Mouse (Mus musculus) spleen, postnatal 4 days (tissue): ENCODE measurements around the gene Atxn7l1.

Source experiments
- DNase-seq, 2 experiments: peaks; one replicate each; pipeline ENCODE4 v3.0.0; 2022; ENCODE audit warnings: low spot score in 2 of 2

Gene Atxn7l1

GRCm38 (mm10) chr12:33147497-33148267 is at the start of gene Atxn7l1:
Gene Atxn7l1 (plus strand): TSS chr12:33147693.
- DNase-seq = peak; percentile 89 to 97

- DNase-seq = no peak
Measured at GRCm38 (mm10) chr12:33101627-33102026, 45.9 kb upstream of the Atxn7l1 start.

GRCm38 (mm10) chr12:33102342-33103115 is 45.0 kb upstream of the Atxn7l1 start:
- no peak for DNase-seq

GRCm38 (mm10) chr12:33105724-33106123 is 41.8 kb upstream of the Atxn7l1 start:
- no peak for DNase-seq

- DNase-seq = no peak
Measured at GRCm38 (mm10) chr12:33106438-33107167, 40.9 kb upstream of the Atxn7l1 start.

- DNase-seq = no peak
Measured at GRCm38 (mm10) chr12:33109531-33109930, 38.0 kb upstream of the Atxn7l1 start.

- DNase-seq = no peak
Measured at GRCm38 (mm10) chr12:33110894-33111471, 36.5 kb upstream of the Atxn7l1 start.

GRCm38 (mm10) chr12:33118624-33119301 is 28.7 kb upstream of the Atxn7l1 start:
- DNase-seq = no peak

GRCm38 (mm10) chr12:33125594-33126227 is 21.8 kb upstream of the Atxn7l1 start:
- no peak for DNase-seq

- no peak for DNase-seq
Measured at GRCm38 (mm10) chr12:33126243-33126642, 21.2 kb upstream of the Atxn7l1 start.

- no peak for DNase-seq
Measured at GRCm38 (mm10) chr12:33128121-33128520, 19.4 kb upstream of the Atxn7l1 start.

GRCm38 (mm10) chr12:33128702-33129101 is 18.8 kb upstream of the Atxn7l1 start:
- no peak for DNase-seq

GRCm38 (mm10) chr12:33129410-33129809 is 18.1 kb upstream of the Atxn7l1 start:
- no peak for DNase-seq

- no peak for DNase-seq
Measured at GRCm38 (mm10) chr12:33130401-33130800, 17.1 kb upstream of the Atxn7l1 start.

- no peak for DNase-seq
Measured at GRCm38 (mm10) chr12:33131796-33132195, 15.7 kb upstream of the Atxn7l1 start.

GRCm38 (mm10) chr12:33137857-33138256 is 9.6 kb upstream of the Atxn7l1 start:
- DNase-seq = no peak

GRCm38 (mm10) chr12:33139083-33139482 is 8.4 kb upstream of the Atxn7l1 start:
- no peak for DNase-seq

GRCm38 (mm10) chr12:33144456-33144855 is 3.0 kb upstream of the Atxn7l1 start:
- no peak for DNase-seq

- no peak for DNase-seq
Measured at GRCm38 (mm10) chr12:33146622-33147433, 665 bp upstream of the Atxn7l1 start.
